Mouse (Mus musculus) left cerebral cortex, postnatal 36 days (tissue): ENCODE results near the gene Zkscan1. TPM values are rescaled to one million over a fixed set of nuclear protein-coding genes. Genes with fewer than 3 reads are reported as not detected.

ENCODE experiments used
- DNase-seq, 2 experiments: peaks; one replicate each; pipeline ENCODE4 v3.0.0; 2021 to 2022; ENCODE audit warnings: low spot score in 2 of 2, mixed read lengths in 1 of 2
- intact Hi-C: fragments of 180-260 bp; cut with DNase I; formaldehyde crosslinking; loops from one replicate; pipeline ENCODE4 v1.15.1; 2025
- total RNA-seq, 2 experiments: library from RNA; stranded (reverse); gene quantifications; 2 replicates each; pipeline ENCODE4 v1.2.3; 2021

Zkscan1 gene
- total RNA-seq, 2 experiments from 2014 or later, result 39.9 to 40.2 TPM

- DNase-seq, result peak; percentile 87 to 90
- intact Hi-C loops, result loop anchor here (2.0 to 10.0 kb wide), 3 partner anchors 32 to 322 kb away; partner anchors contain the start of genes Zfp113 and Zkscan1
Observed at GRCm38 (mm10) chr5:138116255-138117198, 31.6 kb downstream of the Zkscan1 start, which contains the start of gene Zscan21. Gene Zscan21, plus strand, starts transcription at chr5:138116903.

DNA sequence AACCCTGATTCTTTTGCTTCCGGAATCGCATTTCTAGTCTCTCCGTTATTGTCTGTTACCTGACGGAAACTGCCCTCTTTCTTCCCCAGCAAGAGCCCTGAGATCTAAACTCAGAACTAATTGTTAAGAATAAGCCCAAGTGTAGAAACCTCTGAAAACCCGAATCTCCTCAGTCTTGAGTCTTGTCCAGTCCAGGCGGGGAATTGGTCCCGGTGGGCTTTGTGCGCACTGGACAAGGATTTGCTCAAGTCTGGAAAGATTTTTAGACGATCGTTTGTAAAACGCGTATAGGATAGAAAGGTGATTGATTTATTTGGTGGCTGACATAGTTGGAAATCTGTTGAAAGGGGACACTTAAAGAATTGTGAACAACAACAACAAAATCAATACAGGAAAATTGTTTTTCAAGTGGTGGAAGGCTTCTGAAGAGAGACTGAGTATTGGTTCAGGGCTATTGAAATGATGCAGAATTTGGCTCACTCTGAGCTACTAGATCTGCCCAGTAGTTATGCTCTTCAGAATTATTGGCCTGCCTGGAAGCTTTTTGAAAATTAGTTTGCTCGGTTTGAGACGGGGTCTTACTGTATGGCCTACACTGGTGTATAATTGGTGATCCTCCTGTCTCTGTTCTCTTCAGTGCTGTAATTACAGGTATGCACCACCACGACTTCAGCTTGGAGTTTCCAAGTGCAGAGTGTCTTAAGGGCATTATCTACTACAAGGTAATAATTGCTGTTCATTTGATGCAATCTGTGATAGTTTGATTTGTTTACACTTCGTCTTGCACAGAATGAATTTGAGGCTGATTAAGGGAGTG lies 32.5 kb downstream of the Zkscan1 start:
- intact Hi-C loops, result loop anchor here (2.0 to 10.0 kb wide), 3 partner anchors 33 to 323 kb away; partner anchors contain the start of genes Zfp113 and Zkscan1
- DNase-seq, result no peak

- intact Hi-C loops, result loop anchor here (10.0 kb wide), 1 partner anchor 323 kb away; no protein-coding TSS in a partner anchor
- DNase-seq, result no peak
Observed at GRCm38 (mm10) chr5:138118041-138118440, 33.2 kb downstream of the Zkscan1 start.

- no peak for DNase-seq
- intact Hi-C loops, result no loop called here
Observed at GRCm38 (mm10) chr5:138132425-138133064, 47.7 kb downstream of the Zkscan1 start.

GRCm38 (mm10) chr5:138137257-138137656 lies 52.4 kb downstream of the Zkscan1 start:
- no peak for DNase-seq
- intact Hi-C loops, result no loop called here

DNA sequence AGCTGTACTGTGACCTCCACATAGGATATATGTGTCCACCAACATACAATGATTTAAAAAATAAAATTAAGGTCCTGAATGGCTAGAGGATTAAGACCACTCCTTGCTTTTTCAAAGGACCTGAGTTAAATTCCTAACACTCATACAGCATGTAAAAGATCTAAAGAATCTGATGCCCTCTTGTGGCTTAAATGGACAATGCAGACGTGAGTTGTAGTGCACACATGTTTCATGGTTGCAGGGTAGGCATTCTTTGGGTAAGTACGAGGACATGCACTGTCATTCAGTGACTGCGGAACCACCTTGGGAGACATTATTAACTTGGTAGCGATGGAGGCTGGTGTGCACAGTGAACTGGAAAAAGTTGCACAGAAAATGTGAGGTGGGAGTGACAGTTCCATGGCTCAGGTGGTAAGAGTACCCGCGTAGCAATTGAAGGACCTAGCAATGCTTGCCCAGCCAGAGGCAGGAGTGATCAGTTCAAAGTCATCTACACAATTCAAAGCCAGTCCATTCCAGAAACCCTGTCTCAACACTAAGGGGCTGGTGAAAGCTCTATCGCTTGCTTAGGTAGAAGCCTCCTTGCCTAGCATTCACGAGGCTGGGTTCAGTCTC lies 53.2 kb downstream of the Zkscan1 start:
- DNase-seq, result no peak

DNA sequence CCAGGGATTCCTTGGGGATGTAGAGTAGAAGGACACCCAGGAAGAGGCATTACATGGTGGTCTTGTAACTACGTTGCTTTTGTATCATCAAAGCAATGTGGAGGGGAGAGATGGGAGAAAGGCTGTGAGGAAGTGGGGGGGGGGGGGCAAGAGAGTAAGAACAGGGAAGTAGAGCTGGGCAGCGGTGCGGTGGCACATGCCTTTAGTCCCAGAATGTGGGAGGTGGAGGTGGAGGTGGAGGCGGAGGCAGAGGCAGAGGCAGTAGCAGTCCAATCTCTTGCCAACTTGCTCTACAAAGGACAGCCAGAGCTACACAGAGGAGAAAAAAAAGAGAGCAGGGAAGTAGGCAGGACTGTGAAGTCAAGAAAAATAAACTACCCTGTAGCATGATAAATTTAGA lies 53.7 kb downstream of the Zkscan1 start:
- intact Hi-C loops, result no loop called here
- DNase-seq, result no peak

More for the DNA sequence above, 53.2 kb downstream of the Zkscan1 start:
- intact Hi-C loops, result no loop called here

DNA sequence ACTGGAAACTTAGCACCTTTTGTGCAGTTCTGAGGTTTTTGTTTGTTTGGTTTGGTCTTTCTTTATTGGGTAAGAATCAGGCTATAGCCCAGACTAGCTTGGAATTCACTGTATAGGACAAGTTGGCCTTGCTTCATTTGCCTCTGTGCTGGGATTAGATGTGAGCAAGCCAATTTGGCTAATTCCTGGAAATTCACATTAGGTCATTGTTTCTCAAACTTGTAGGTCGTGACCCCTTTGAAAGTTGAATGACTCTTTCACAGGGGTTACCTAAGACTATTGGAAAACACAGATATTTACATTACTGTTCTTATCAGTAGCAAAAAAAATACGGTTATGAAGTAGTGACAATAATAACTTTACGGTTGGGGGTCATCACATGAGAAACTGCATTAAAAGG lies 69.5 kb downstream of the Zkscan1 start:
- intact Hi-C loops, result loop anchor here (2.0 kb wide), 1 partner anchor 38 kb away; the partner anchor contains the start of gene Zscan21
- DNase-seq, result no peak

GRCm38 (mm10) chr5:138155443-138155976 lies 70.6 kb downstream of the Zkscan1 start, which contains the start of gene Zfp113:
Gene Zfp113, minus strand, starts transcription at chr5:138155744.
- DNase-seq, result peak; percentile 89 to 90
- intact Hi-C loops, result loop anchor here (1.0 to 5.0 kb wide), 3 partner anchors 39 to 268 kb away; partner anchors contain the start of gene Zscan21

Other genes starting within 250 kb of the Zkscan1 start
- under 1 TPM in 1 of 2 experiments, not detected in 1; 0.20 TPM for gene Pilra, start 248.8 kb upstream of the Zkscan1 start, total RNA-seq
- gene Pilrb1, start 227.0 kb upstream of the Zkscan1 start, total RNA-seq, result not detected
- not detected for gene Pilrb2, start 213.3 kb upstream of the Zkscan1 start, total RNA-seq
- under 1 TPM; 0.25 TPM for gene Cyp3a13, start 163.5 kb upstream of the Zkscan1 start, total RNA-seq
- gene Gjc3, start 122.0 kb upstream of the Zkscan1 start, total RNA-seq, result 10 to 100 TPM; 21.0 to 23.4 TPM
- not detected for gene Azgp1, start 103.6 kb upstream of the Zkscan1 start, total RNA-seq
- gene Smok3a, start 63.8 kb upstream of the Zkscan1 start, total RNA-seq, result not detected
- not detected for gene Smok3b, start 63.7 kb upstream of the Zkscan1 start, total RNA-seq
- not detected for gene Smok3c, start 31.9 kb upstream of the Zkscan1 start, total RNA-seq
- gene Zscan21, start 31.8 kb downstream of the Zkscan1 start, total RNA-seq, result 10 to 100 TPM; 16.1 to 16.4 TPM
- gene Zfp113, start 70.7 kb downstream of the Zkscan1 start, total RNA-seq, result 10 to 100 TPM; 12.3 to 16.2 TPM
- 100 to 1,000 TPM; 122 to 137 TPM for gene Cops6, start 76.0 kb downstream of the Zkscan1 start, total RNA-seq
- gene Ap4m1, start 86.9 kb downstream of the Zkscan1 start, total RNA-seq, result 10 to 100 TPM; 20.1 to 26.6 TPM
- 10 to 100 TPM; 14.3 to 15.3 TPM for gene Mcm7, start 87.3 kb downstream of the Zkscan1 start, total RNA-seq
- gene Taf6, start 102.4 kb downstream of the Zkscan1 start, total RNA-seq, result 10 to 100 TPM; 36.1 to 41.1 TPM
- gene Cnpy4, start 102.4 kb downstream of the Zkscan1 start, total RNA-seq, result 10 to 100 TPM; 14.5 to 18.0 TPM
- gene Mblac1, start 109.2 kb downstream of the Zkscan1 start, total RNA-seq, result 10 to 100 TPM in 1 of 2 experiments, 1 to 10 TPM in 1; 8.7 to 11.6 TPM
- not detected for gene Nxpe5, start 140.8 kb downstream of the Zkscan1 start, total RNA-seq
- gene Lamtor4, start 170.4 kb downstream of the Zkscan1 start, total RNA-seq, result 10 to 100 TPM; 53.4 to 54.3 TPM
- gene BC037034, start 178.9 kb downstream of the Zkscan1 start, total RNA-seq, result 10 to 100 TPM; 59.2 to 68.2 TPM
- 1 to 10 TPM; 2.3 to 3.2 TPM for gene Gal3st4, start 187.8 kb downstream of the Zkscan1 start, total RNA-seq
- not detected for gene Gm43720, start 194.9 kb downstream of the Zkscan1 start, total RNA-seq
- gene Gpc2, start 194.9 kb downstream of the Zkscan1 start, total RNA-seq, result 1 to 10 TPM; 1.5 to 2.6 TPM
- under 1 TPM; 0.62 to 0.77 TPM for gene Stag3, start 195.2 kb downstream of the Zkscan1 start, total RNA-seq